Mouse (Mus musculus): ENCODE data around the gene Itih4. TPM values are rescaled to one million over a fixed set of nuclear protein-coding genes. Genes with fewer than 3 reads are reported as not detected.

The Itih4 gene
- polyA plus RNA-seq, 1 experiment: 0.21 TPM

- H3K4me3 ChIP-seq (ENCODE audit: control insufficient read depth, low read depth, low read length): no peak overlapping the region
- H3K36me3 ChIP-seq (ENCODE audit: control insufficient read depth, insufficient read depth, low read length): no peaks in the 10 kb centered on the region
- TF ChIP-seq POLR2A (IDR thresholded peaks at IDR 0.05; ENCODE audit: control insufficient read depth, low read depth, low read length) (no peak), CTCF (IDR thresholded peaks at IDR 0.05; ENCODE audit: control insufficient read depth, insufficient read depth, insufficient replicate concordance, low read depth, low read length) (no peak)
- no peak overlapping the region for H3K27ac ChIP-seq (ENCODE audit: control insufficient read depth, insufficient read depth, low read depth, low read length)
- H3K4me1 ChIP-seq (ENCODE audit: control insufficient read depth, insufficient read depth, low read length): no peaks in the 10 kb centered on the region
- H3K27me3 ChIP-seq (ENCODE audit: control insufficient read depth, insufficient read depth, low read length): no peaks in the 10 kb centered on the region
These were observed 13.7 kb downstream of the Itih4 start for GRCm38 (mm10) chr14:30899972-30900371.

DNA sequence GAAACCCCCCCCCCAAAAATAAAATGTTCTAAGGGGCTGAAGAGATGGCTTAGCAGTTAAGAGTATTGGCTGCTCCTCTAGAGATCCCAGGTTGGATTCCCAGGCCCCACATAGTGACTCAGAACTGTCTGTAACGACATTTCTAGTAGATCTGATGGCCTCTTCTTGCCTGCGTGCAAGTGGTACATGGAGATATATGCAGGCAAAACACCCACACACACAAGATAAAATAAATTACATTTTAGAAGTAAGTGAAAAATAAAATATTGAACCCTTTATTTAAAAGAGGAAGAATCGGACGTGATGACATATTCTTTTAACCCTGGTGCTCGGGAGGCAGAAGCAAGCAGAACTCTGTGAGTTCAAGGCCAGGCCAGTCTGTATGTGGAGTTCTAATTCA, 16.4 kb downstream of the Itih4 start:
- H3K36me3 ChIP-seq (ENCODE audit: control insufficient read depth, insufficient read depth, low read length): no peaks in the 10 kb centered on the region
- H3K27me3 ChIP-seq (ENCODE audit: control insufficient read depth, insufficient read depth, low read length): no peaks in the 10 kb centered on the region
- no peak overlapping the region for H3K4me3 ChIP-seq (ENCODE audit: control insufficient read depth, low read depth, low read length)

DNA sequence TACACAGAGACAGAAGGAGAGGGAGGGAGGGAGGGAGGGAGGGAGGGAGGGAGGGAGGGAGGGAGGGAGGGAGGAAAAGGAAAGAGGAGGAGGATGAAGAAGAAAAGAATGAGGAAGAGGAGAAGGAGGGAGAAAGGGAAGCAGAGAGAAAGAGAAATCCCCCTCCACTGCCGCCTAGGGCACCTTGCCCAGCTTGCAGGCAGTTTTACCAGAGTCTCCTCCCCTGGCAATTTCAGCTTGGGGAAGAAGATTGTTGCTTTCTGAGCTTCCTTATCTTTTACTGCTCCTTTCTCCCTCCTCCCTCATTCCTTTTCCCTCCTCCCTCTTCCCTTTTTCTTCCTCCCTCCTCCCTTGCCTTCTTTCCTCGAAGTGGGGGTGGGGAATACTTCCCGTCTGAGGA, 16.8 kb downstream of the Itih4 start:
- H3K36me3 ChIP-seq (ENCODE audit: control insufficient read depth, insufficient read depth, low read length): no peaks in the 10 kb centered on the region
- TF ChIP-seq POLR2A (IDR thresholded peaks at IDR 0.05; ENCODE audit: control insufficient read depth, low read depth, low read length): no peak
- no peak for TF ChIP-seq CTCF (IDR thresholded peaks at IDR 0.05; ENCODE audit: control insufficient read depth, insufficient read depth, insufficient replicate concordance, low read depth, low read length)
- H3K4me3 ChIP-seq (ENCODE audit: control insufficient read depth, low read depth, low read length): no peak overlapping the region
- no peak overlapping the region for H3K27ac ChIP-seq (ENCODE audit: control insufficient read depth, insufficient read depth, low read depth, low read length)
- H3K27me3 ChIP-seq (ENCODE audit: control insufficient read depth, insufficient read depth, low read length): no peaks in the 10 kb centered on the region
- no peaks in the 10 kb centered on the region for H3K4me1 ChIP-seq (ENCODE audit: control insufficient read depth, insufficient read depth, low read length)

More for the DNA sequence above, 16.4 kb downstream of the Itih4 start:
- Histone ChIP-seq H3K4me1 (ENCODE audit: control insufficient read depth, insufficient read depth, low read length) (no peaks in the 10 kb centered on the region), H3K27ac (ENCODE audit: control insufficient read depth, insufficient read depth, low read depth, low read length) (no peak overlapping the region)
- no peak for TF ChIP-seq CTCF (IDR thresholded peaks at IDR 0.05; ENCODE audit: control insufficient read depth, insufficient read depth, insufficient replicate concordance, low read depth, low read length)
- TF ChIP-seq POLR2A (IDR thresholded peaks at IDR 0.05; ENCODE audit: control insufficient read depth, low read depth, low read length): no peak

- Histone ChIP-seq H3K36me3 (ENCODE audit: control insufficient read depth, insufficient read depth, low read length) (no peaks in the 10 kb centered on the region), H3K4me1 (ENCODE audit: control insufficient read depth, insufficient read depth, low read length) (no peaks in the 10 kb centered on the region), H3K27ac (ENCODE audit: control insufficient read depth, insufficient read depth, low read depth, low read length) (no peak overlapping the region), H3K4me3 (ENCODE audit: control insufficient read depth, low read depth, low read length) (no peak overlapping the region), H3K27me3 (ENCODE audit: control insufficient read depth, insufficient read depth, low read length) (no peaks in the 10 kb centered on the region)
- TF ChIP-seq CTCF (IDR thresholded peaks at IDR 0.05; ENCODE audit: control insufficient read depth, insufficient read depth, insufficient replicate concordance, low read depth, low read length) (no peak), POLR2A (IDR thresholded peaks at IDR 0.05; ENCODE audit: control insufficient read depth, low read depth, low read length) (no peak)
These were observed 18.0 kb downstream of the Itih4 start for GRCm38 (mm10) chr14:30904307-30904706.

DNA sequence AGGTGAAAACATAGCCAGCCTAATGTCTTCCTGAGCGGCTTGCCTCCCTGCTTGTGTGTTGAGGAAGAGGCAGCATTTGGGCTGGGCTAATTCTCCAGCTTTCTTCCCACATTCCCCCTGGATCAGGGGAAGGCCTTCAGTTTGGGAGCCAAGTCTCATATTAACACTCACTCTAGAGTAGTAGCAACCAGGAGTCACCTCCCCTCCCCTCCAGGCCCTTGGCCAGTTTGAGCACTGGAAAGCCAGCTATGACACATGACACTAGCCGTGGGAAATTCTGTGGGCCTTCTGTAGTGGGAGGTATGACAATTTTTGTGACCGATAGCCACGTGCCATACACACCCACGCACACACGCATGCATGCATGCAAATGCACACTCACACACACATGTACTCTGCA, 19.7 kb downstream of the Itih4 start:
- H3K36me3 ChIP-seq (ENCODE audit: control insufficient read depth, insufficient read depth, low read length): no peaks in the 10 kb centered on the region
- no peaks in the 10 kb centered on the region for H3K4me1 ChIP-seq (ENCODE audit: control insufficient read depth, insufficient read depth, low read length)
- TF ChIP-seq POLR2A (IDR thresholded peaks at IDR 0.05; ENCODE audit: control insufficient read depth, low read depth, low read length) (no peak), CTCF (IDR thresholded peaks at IDR 0.05; ENCODE audit: control insufficient read depth, insufficient read depth, insufficient replicate concordance, low read depth, low read length) (no peak)
- H3K27ac ChIP-seq (ENCODE audit: control insufficient read depth, insufficient read depth, low read depth, low read length): no peak overlapping the region
- H3K27me3 ChIP-seq (ENCODE audit: control insufficient read depth, insufficient read depth, low read length): no peaks in the 10 kb centered on the region
- H3K4me3 ChIP-seq (ENCODE audit: control insufficient read depth, low read depth, low read length): no peak overlapping the region

DNA sequence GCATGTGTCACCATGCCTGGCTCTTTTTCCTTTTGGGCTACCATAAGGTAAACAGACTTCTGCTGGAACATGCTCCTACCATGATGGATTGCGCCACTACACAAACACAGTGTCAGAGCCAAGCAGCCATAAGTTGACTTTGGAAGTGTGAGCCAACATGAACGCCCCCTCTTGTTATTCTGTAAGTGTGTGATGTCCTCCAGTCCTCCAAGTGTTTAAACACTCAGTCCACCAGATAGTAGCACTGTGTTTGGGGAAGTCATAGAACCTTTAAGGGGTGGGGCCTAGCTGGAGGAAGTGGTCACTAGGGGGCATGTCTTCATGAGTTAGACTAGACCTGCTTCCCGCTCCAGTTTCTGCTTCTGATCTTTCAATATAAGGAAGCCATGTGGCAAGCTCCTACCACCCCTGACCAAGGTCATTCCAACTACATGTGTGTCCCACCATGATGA, 21.6 kb downstream of the Itih4 start:
- H3K27me3 ChIP-seq (ENCODE audit: control insufficient read depth, insufficient read depth, low read length): no peaks in the 10 kb centered on the region
- H3K36me3 ChIP-seq (ENCODE audit: control insufficient read depth, insufficient read depth, low read length): no peaks in the 10 kb centered on the region
- TF ChIP-seq POLR2A (IDR thresholded peaks at IDR 0.05; ENCODE audit: control insufficient read depth, low read depth, low read length): no peak
- TF ChIP-seq CTCF (IDR thresholded peaks at IDR 0.05; ENCODE audit: control insufficient read depth, insufficient read depth, insufficient replicate concordance, low read depth, low read length): no peak
- H3K4me3 ChIP-seq (ENCODE audit: control insufficient read depth, low read depth, low read length): no peak overlapping the region
- H3K27ac ChIP-seq (ENCODE audit: control insufficient read depth, insufficient read depth, low read depth, low read length): no peak overlapping the region
- H3K4me1 ChIP-seq (ENCODE audit: control insufficient read depth, insufficient read depth, low read length): no peaks in the 10 kb centered on the region

DNA sequence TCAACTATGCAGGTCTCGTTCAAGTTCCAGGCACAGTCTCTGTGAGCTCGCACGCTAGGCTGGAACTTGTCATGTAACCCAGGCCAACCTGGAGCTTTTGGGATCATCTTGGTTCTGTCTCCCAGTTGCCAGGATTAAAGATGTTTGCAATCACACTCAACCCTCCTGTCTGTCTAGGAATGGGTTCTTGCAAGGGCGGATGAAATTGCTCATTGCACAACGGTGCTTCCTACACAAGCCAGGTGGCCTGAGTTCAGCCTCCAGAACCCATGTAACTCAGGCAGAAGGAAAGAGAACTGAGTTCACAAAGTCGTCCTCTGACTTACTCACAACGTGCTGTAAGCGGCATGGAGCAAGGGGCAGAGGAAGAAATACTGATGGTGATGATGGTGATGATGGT, 24.9 kb downstream of the Itih4 start:
- Histone ChIP-seq H3K4me3 (ENCODE audit: control insufficient read depth, low read depth, low read length) (no peak overlapping the region), H3K36me3 (ENCODE audit: control insufficient read depth, insufficient read depth, low read length) (no peaks in the 10 kb centered on the region), H3K27ac (ENCODE audit: control insufficient read depth, insufficient read depth, low read depth, low read length) (no peak overlapping the region), H3K27me3 (ENCODE audit: control insufficient read depth, insufficient read depth, low read length) (no peaks in the 10 kb centered on the region), H3K4me1 (ENCODE audit: control insufficient read depth, insufficient read depth, low read length) (no peaks in the 10 kb centered on the region)
- TF ChIP-seq CTCF (IDR thresholded peaks at IDR 0.05; ENCODE audit: control insufficient read depth, insufficient read depth, insufficient replicate concordance, low read depth, low read length) (no peak), POLR2A (IDR thresholded peaks at IDR 0.05; ENCODE audit: control insufficient read depth, low read depth, low read length) (no peak)

- H3K27me3 ChIP-seq (ENCODE audit: control insufficient read depth, insufficient read depth, low read length): no peaks in the 10 kb centered on the region
- H3K4me1 ChIP-seq (ENCODE audit: control insufficient read depth, insufficient read depth, low read length): no peaks in the 10 kb centered on the region
- no peaks in the 10 kb centered on the region for H3K36me3 ChIP-seq (ENCODE audit: control insufficient read depth, insufficient read depth, low read length)
- no peak overlapping the region for H3K27ac ChIP-seq (ENCODE audit: control insufficient read depth, insufficient read depth, low read depth, low read length)
- no peak overlapping the region for H3K4me3 ChIP-seq (ENCODE audit: control insufficient read depth, low read depth, low read length)
- TF ChIP-seq CTCF (IDR thresholded peaks at IDR 0.05; ENCODE audit: control insufficient read depth, insufficient read depth, insufficient replicate concordance, low read depth, low read length): no peak
- TF ChIP-seq POLR2A (IDR thresholded peaks at IDR 0.05; ENCODE audit: control insufficient read depth, low read depth, low read length): no peak
These were observed 26.4 kb downstream of the Itih4 start for GRCm38 (mm10) chr14:30912641-30913040.
